Mouse (Mus musculus): ENCODE data around the gene Gipc3.
A peak's percentile ranks its signal among the peaks of the same experiment; 100 is the strongest.

Gene Gipc3

DNA sequence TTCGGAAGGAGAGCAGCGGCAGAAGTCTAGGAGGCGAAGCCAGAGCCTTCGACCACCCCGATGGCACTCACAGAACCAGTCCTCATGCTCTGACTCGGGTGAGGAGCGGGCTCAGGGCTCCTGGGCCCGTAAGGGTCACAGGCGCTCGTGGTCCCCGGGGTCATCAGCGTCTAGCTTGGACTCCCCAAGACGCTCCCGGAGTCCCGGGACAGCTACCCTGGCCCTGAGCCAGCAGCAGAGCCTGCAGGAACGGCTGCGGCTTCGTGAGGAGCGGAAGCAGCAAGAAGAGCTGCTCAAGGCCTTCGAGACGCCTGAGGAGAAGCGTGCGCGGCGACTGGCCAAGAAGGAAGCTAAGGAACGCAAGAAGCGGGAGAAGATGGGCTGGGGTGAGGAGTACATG lies 20.6 kb downstream of the Gipc3 start:
- peak; percentile 57 to 60 for DNase-seq (ENCODE audit: inconsistent age in 2 of 2, low spot score in 1 of 2)

DNA sequence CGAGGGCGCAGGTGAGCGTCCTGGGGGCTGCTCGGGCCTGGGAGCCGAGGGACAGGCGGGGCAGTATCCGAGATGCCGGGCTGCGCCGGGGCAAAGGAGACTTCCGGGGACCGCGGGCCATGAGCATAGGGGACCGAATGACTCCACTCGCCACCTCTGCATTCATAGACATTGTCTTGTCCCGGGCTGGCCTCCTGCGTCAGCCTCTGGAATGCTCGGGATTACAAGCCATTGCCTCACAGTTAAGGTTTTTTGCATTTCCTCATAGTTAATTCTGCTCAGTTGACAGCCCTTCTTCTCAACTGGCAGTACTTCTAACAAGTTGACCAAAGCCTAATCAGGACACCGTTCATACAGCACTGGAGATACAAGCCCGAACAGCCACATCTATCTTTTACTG lies 21.6 kb downstream of the Gipc3 start:
- no peak for DNase-seq (ENCODE audit: inconsistent age in 2 of 2, low spot score in 1 of 2)

DNA sequence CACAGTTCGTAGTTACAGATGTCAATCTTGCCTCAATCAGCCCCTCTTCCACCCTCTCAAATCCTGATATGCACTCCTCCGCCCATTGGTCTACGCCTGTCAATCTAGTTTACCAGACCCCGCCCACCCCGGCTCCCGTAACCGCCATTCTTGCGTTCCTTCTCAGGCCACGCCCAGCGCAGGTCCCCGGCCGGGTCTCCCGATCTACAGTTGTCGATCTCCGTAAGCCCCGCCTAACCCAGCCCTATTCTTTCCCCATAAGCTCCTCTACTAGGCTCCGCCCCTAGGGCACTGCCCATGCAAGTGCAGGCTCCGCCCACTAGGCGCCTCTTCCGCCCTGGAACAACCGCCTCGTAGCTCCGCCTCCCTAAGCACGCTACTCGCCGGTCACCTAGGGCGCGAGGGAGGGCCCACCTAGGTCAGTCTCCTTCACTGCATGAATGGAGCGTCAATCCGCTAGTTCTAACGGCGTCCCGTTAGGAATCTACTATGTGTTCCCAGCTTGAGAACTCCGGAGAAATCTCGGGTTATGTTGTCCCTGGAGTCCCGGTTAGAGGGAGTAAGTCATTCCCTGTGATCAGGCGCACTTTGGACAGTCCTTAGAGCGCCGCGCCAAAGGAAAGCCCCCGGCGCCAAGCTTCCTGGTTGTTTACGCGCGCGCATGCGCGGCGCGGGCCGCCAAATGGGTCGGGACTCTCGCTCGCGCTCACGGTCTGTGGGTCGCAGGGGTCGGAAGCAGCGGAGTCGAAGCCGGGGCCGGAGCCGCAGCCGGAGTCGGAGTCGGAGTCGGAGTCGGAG lies 22.3 kb downstream of the Gipc3 start, which contains the start of gene Cactin:
Gene Cactin, plus strand, starts transcription at position 554 of the 798 bp plus-strand sequence.
- peak; percentile 100 for DNase-seq (ENCODE audit: inconsistent age in 2 of 2, low spot score in 1 of 2)

DNA sequence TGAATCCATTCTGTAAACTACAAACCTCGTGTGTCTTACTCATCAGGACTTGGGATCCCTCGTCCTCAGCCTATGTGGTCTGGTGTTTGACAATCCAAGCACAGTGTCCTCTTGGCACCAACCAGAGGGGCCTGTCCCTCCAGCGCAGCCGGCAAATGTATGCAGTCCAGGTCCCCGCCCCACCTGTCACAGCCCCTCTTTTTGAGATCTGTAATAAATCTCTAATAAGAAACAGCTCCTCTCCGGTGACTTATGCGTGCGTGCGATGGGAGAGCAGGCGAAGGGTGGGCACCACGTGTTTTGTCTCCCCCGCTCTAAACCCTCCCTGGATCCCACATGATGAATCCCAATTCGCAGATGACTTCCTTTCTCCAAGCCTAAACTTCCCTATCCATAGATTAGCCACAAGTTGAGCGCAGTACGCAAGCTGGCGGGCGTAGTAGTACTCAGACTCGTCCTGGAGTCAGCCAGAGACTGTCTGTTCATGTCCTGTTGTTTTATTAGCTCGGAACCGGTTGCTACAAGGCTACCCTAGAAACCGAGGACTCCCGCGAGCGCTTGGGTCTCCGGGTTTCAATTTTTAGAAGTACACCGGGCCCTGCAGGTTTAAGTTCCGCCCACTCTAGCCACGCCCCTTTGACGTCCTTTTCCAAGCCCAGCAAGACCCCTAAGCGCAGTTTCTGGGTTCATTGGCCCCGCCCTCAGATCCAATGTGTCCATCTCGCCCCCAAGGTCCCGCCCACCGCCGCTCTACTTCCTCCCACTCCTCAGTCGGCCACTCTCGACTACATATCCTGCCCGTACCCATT lies 23.1 kb downstream of the Gipc3 start:
- no peak for DNase-seq (ENCODE audit: inconsistent age in 2 of 2, low spot score in 1 of 2)

DNA sequence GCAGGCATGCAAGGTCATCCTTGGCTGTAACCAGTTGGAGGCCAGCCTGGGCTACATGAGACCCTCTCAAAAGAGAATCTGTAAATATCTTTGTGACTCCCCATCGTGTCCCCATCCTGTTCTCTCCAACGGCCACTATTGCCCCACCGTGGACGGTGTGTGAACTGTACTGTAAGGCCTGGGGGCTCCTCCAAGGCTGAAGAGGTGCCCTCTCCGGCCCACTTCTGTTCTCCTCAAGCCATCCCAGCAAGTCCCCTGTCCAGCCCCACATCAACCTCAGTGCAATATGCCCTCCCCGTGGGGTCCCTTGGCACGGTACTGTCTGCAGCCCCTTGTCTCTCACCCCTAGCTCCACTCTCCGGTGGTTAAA lies 23.8 kb downstream of the Gipc3 start:
- peak in 1 of 2 experiments; percentile 64 for DNase-seq (ENCODE audit: inconsistent age in 2 of 2, low spot score in 1 of 2)

DNA sequence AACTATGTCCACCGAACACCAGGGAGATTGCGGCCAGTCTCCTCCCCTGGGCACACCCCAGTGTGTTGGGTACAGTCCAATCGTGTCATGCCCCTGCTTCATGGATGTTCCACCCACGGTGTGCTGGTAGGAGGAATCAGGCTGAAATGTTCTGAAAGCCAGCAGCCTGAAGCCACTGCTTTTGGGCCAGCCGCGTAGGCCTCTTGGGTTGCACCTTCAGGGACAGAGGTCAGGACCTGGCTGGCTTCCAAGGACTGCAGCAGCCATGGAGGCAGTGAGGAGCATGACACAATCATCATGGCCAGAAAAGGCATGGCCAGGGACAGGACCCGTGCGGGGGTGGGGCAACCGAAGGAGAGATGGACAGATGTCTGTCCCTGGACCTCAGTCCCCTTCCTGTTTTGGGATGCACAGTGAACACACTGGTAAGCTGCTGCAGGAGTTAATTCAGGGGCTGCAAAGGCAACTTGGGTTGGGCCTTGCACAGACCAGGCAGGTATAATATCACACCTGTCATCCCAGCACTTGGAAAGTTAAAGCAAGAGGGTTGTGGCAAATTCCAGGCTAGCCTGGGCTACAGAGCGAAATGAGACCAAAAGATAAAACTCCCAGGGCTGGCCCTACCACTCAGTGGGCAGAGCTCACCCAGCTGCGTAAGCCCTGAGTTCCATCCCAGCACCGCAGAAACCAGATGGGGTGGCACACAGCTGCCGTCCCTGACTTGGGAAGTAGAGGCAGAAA lies 24.3 kb downstream of the Gipc3 start:
- DNase-seq (ENCODE audit: inconsistent age in 2 of 2, low spot score in 1 of 2), result peak; percentile 79 to 93

DNA sequence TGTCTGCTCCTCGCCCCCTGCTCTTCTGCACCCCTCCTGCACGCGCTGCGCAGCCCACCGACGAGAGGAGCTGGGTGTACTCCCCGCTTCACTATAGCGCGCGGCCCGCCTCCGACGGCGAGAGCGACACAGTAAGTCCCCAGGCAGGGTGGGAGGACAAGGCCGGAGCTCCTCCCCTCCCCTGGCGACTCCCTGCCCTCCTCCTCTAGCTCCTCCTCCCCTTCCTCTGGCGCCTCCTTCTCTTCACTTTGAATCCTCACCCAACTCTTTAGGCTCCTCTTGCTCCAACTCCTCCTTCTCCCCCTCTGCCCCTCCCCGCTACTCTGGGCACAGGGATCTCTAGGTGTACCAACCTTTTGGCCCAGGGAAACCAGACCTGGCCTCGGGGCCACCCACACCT lies 25.8 kb downstream of the Gipc3 start:
- peak; percentile 90 to 92 for DNase-seq (ENCODE audit: inconsistent age in 2 of 2, low spot score in 1 of 2)

DNA sequence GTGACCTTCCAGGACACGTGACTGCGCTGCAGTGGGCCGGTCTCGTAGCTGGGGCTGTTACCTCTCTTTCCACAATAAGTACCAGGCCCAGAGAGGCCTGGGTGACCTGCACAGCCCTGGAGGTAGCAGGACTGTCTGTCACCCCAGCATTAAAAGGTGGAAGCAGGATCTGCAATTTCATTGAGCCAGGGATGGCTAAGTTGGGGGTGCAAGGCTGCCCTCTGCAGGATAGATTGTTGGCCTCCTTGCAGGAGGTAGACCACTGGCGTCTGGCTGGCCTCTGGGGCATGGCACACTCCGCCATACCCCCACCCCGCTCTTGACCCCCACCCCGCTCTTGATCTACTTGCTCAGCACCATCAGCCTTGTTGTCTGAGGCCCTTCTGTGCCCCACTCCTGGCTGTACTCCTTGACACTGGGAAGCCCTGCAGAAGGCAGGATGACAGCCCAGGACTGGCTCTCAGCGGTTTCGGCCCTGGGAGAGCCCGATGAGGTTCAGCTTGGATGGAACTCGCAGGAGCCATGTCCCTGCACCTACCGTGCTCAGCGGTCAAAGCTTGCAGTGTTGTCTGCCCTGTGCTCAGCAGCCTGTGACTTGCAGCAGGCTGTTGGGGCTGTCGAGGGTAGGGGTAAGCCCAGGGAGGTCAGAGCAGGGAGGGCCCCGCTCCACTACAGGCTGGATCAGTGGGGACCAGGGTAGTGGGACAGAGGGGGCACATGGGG lies 26.6 kb downstream of the Gipc3 start:
- DNase-seq (ENCODE audit: inconsistent age in 2 of 2, low spot score in 1 of 2), result peak; percentile 57 to 73

DNA sequence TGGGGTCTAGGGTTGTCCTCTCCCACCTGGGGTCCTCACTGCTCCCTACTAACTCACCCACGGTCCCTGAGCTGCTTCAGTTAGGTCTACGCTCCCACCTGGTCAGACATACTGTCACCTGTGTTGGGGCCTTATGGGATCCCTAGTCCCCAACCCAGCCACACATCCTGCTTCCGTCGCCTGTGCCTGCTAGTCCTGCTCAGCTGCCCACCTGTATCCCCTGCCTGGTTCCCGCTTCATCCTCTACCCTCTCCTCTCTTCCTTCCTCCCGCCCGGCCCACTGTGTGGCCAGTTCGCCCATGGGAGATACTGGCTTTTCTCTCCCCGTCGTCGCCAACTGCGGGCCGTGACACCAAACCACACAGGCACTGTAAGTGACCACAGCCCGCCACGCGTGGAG lies 27.5 kb downstream of the Gipc3 start:
- no peak for DNase-seq (ENCODE audit: inconsistent age in 2 of 2, low spot score in 1 of 2)

DNA sequence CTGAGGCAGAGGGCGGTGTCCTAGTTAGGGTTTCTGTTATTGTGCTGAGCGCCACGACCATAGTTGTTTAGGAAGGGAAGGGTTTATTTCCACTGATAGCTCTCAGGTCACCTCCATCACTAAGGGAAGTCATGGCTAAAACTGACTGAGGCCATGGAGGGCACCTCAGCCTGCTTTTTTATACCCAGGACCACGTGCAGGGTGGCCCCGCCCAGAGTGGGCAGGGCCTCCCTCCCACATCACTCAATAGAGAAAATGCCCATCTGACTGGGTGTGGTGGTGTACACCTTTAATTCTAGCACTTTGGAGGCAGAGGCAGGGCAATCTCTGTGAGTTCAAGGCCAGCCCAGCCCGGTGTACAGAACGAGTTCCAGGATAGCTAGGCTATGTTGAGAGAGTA lies 28.9 kb downstream of the Gipc3 start:
- DNase-seq (ENCODE audit: inconsistent age in 2 of 2, low spot score in 1 of 2), result no peak

DNA sequence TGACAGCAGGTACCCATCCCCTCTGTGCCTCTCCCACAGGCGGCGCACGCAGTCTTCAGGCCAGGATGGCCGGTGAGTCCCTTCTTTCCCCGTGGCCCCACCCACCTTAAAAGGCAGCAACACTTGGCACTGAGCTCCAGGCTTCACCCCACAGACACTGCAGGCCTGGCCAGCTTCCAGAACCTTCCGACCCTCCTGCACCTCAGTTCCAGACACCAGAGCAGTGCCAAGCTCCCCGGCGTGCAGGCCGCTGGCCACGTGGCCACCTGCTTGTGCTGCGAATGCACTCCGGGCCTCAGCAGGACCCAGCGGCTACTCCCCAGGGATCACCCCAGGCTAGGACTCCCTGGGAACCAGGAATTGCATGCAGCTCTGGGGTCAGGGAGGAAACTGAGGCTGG lies 29.5 kb downstream of the Gipc3 start:
- no peak for DNase-seq (ENCODE audit: inconsistent age in 2 of 2, low spot score in 1 of 2)

DNA sequence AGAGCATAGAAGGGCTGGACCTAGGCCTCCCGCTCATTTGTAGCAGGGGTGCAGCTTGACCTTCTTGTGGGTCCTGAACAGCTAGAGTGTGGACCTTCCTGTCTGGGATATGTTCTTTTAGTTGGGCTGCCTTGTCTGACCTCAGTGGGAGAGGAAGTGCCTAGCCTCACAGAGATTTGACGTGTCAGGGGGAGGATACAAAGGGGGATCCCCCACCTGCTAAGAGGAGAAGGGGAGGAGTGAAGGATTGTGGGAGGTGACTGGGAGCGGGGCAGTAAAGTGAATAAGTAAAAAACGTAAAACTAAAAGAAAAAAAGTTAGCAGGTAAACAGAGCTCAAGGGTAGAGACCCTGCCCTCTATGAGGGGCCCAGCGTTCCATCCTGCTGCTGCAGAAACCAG lies 33.5 kb downstream of the Gipc3 start:
- no peak for DNase-seq (ENCODE audit: inconsistent age in 2 of 2, low spot score in 1 of 2)

DNA sequence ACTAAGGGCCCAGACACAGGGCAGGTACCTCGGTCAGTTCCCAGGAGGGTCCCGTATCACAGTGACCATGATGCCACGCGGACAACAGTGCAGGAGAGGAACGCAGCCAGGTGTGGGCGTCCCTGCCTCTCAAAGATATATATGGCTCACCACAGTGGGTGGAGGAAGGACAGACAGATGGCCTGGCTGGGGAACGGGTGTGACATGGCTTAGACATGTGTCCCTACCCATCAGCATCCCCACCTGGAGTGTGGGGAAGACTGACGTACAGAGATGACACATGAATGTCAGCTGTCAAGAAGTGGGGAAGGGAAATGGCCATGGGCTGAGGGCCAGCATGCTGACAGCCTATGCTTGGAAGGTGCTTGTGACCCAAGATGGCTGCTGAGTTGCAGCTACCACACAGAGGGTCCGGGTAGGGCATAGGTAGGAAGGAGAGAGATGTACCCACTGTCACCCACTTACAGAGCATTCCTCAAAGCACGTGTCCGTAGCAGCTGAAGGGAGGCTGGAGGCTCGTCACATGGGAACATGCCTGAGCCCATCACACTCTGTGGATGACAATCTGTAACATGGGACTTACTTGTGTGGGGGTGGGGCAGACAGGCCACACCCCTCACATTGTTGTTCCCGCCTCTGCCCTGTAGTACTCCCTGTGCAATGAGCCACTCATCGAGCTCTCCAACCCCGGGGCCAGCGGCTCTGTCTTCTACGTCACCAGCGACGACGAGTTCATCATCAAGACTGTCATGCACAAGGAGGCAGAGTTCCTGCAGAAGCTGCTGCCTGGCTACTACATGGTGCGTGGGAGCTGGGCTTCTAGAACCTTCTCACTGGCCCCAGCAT lies 36.0 kb downstream of the Gipc3 start:
- DNase-seq (ENCODE audit: inconsistent age in 2 of 2, low spot score in 1 of 2), result no peak

DNA sequence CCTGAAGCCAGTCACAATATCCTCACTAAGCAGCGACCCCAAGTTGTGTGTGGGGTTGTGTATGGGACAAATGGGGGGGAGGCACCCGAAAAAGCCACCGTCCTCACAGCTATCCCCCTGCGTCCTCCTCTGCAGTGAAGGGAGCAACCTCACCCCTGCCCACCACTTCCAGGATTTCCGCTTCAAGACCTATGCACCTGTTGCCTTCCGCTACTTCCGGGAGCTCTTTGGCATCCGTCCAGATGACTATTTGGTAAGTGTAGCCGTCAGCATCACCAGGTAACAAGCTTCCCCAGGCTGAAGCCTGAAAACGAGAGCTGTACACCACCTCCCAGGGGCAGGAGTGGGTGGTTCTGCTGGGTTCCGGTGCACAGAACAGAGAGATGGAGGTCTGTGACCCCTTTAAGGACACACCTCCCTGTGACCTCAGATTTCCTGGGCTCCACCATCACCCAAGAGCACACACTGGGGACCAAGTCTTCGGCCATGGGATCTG lies 36.8 kb downstream of the Gipc3 start:
- no peak for DNase-seq (ENCODE audit: inconsistent age in 2 of 2, low spot score in 1 of 2)

DNA sequence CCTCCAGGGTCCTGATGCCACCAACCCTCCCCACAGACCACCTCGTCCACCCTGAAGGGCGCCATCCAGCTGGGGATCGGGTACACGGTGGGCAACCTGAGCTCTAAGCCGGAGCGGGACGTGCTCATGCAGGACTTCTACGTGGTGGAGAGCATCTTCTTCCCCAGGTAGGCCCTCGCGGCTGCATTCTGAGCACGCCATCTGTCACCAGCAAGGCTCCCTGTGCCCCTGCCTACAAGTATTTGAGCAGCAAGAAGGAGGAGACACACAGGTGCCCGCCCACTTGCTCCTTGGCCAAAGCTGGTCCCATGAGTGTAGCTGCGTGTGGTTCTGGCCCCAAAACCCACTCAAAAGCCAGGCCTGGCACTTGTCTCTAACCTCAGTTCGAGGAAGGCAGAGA lies 37.4 kb downstream of the Gipc3 start:
- DNase-seq (ENCODE audit: inconsistent age in 2 of 2, low spot score in 1 of 2), result no peak

DNA sequence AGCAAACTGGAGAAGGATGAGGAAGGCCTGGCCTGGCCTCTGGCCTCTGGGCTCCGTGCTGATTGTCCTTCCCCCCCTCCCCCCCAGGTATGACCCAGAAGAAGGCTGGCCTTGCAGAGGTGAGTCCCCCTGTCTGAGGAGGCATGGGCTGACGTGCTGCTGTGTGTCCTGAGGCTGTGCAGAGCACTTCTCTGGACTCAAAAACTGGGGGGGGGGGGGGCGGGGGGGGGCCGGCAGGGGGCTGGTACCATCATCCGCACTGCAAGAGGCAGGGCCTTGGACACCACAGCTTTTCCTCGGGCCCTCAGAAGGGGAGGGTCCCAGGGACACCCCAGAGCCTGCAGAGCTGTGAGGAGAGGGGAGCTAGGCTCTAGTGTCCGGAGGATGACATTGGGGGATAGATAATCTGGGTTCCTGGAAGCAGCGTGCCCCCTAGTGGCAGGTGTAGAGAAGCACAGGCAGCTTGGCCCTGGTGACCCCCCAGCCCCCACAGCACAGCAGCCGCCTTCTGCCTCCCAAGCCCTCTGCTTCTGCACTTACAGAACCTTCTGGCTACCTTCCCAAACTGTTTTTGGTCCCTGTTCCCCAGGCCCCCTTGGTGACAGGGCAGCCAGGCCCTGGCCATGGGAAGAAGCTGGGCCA lies 38.3 kb downstream of the Gipc3 start:
- peak; percentile 59 to 81 for DNase-seq (ENCODE audit: inconsistent age in 2 of 2, low spot score in 1 of 2)

DNA sequence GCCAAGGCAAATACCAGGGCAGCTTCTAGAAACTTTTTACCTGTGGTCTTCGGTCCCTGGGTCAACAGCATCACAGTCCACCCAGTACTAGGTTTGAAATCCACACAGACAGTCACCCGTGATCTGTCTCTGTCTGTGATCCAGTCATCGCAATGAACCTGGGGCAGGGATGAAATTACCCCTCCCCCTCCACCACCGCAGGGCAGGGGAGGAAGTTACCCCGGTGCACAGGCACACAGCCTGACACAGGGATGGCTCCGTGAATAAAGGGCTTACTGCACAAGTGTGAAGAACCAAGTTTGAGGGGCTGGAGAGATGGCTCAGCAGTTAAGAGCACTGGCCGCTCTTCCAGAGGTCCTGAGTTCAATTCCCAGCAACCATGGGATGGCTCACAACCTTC lies 39.3 kb downstream of the Gipc3 start:
- DNase-seq (ENCODE audit: inconsistent age in 2 of 2, low spot score in 1 of 2), result no peak

DNA sequence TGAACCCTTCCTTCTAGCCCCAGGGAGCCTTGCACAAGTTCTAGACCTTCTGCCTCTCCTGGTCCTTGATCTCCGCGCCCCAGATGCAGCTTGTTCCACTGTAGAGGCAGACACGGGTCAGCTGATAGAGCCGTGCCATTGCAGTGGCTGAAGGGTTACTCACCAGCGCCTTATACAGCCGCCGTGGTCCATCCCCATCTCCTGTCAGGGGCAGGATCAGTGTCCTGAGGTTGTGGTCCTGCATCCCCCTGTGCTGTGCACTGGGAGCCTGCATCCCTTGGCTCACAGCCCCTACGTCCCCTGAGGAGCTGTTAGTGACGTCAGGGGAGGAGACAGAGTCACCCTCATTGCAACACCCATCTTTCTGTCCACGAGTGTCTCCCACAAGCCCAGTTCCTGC lies 39.8 kb downstream of the Gipc3 start:
- DNase-seq (ENCODE audit: inconsistent age in 2 of 2, low spot score in 1 of 2), result peak in 1 of 2 experiments; percentile 63

DNA sequence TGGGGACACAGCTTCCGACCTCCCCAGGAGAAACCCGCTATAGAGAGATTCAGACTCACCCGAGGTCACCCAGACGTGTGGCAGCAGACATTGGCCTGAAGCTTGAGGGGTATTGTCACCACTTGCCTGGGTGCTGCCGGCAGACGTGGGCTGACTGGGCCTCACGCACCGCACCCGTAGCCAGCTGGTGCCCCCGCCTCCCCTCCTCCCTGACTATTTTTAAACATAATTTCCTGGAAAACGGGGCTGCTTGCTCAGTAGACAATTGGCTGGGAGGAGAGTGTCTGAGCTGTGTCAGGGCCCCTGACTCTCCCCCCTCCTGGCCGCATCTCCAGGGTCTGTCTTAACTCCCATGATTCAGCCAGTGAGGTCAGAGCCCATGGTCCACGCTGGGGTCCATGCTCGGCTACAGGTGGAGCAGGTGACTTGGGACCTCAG lies 40.3 kb downstream of the Gipc3 start:
- no peak for DNase-seq (ENCODE audit: inconsistent age in 2 of 2, low spot score in 1 of 2)
